Mouse (Mus musculus) ovary, postnatal 10 days (tissue): Measurements from ENCODE around the gene Spg7.
"Not testable (repeated sequence)": the region's sequence is repeated elsewhere in the genome, so short reads cannot be mapped to it uniquely, and the experiment has no call there.

Experiments
- DNase-seq: peaks from one replicate; pipeline ENCODE4 v3.0.0; 2022; ENCODE audit warnings: low spot score

The Spg7 gene

GRCm38 (mm10) chr8:123041008-123041773 is 21.6 kb upstream of the Spg7 start:
- DNase-seq = peak; percentile 44

- DNase-seq = no peak
These were observed 21.0 kb upstream of the Spg7 start for GRCm38 (mm10) chr8:123041774-123042105.

GRCm38 (mm10) chr8:123042158-123042973 is 20.4 kb upstream of the Spg7 start, which contains the start of gene Ankrd11:
Gene Ankrd11 (minus strand): TSS chr8:123042277.
- peak; percentile 98 for DNase-seq

GRCm38 (mm10) chr8:123042974-123043625 is 19.6 kb upstream of the Spg7 start:
- DNase-seq = no peak

- no peak for DNase-seq
These were observed 18.8 kb upstream of the Spg7 start for GRCm38 (mm10) chr8:123043941-123044340.

GRCm38 (mm10) chr8:123044743-123045425 is 17.9 kb upstream of the Spg7 start:
- not testable (repeated sequence) for DNase-seq

- no peak for DNase-seq
These were observed 16.0 kb upstream of the Spg7 start for GRCm38 (mm10) chr8:123046706-123047105.

- no peak for DNase-seq
These were observed 14.9 kb upstream of the Spg7 start for GRCm38 (mm10) chr8:123047827-123048226.

- DNase-seq = no peak
These were observed 14.3 kb upstream of the Spg7 start for GRCm38 (mm10) chr8:123048402-123048801.

- DNase-seq = no peak
These were observed 11.3 kb upstream of the Spg7 start for GRCm38 (mm10) chr8:123051458-123051857.

- no peak for DNase-seq
These were observed 1.3 kb downstream of the Spg7 start for GRCm38 (mm10) chr8:123064072-123064471.

GRCm38 (mm10) chr8:123064809-123065213 is 2.1 kb downstream of the Spg7 start:
- DNase-seq = peak; percentile 10

- DNase-seq = peak; percentile 82
These were observed 2.7 kb downstream of the Spg7 start for GRCm38 (mm10) chr8:123065214-123066100.

- no peak for DNase-seq
These were observed 3.5 kb downstream of the Spg7 start for GRCm38 (mm10) chr8:123066101-123066683.

- DNase-seq = no peak
These were observed 8.4 kb downstream of the Spg7 start for GRCm38 (mm10) chr8:123071176-123071575.

GRCm38 (mm10) chr8:123077213-123077612 is 14.5 kb downstream of the Spg7 start:
- no peak for DNase-seq

- no peak for DNase-seq
These were observed 20.3 kb downstream of the Spg7 start for GRCm38 (mm10) chr8:123082993-123083392.

- DNase-seq = no peak
These were observed 20.9 kb downstream of the Spg7 start for GRCm38 (mm10) chr8:123083610-123084009.

- no peak for DNase-seq
These were observed 24.5 kb downstream of the Spg7 start for GRCm38 (mm10) chr8:123087289-123087688.

- no peak for DNase-seq
These were observed 34.5 kb downstream of the Spg7 start for GRCm38 (mm10) chr8:123097216-123097615.
